Mouse (Mus musculus): ENCODE data around the gene Celf1. TPM values are rescaled to one million over a fixed set of nuclear protein-coding genes. Genes with fewer than 3 reads are reported as not detected.
"Not testable (repeated sequence)": the region's sequence is repeated elsewhere in the genome, so short reads cannot be mapped to it uniquely, and the experiment has no call there.

Celf1 gene
- polyA plus RNA-seq (2015; fragmentation: Nextera tagmentation; extraction: Ambion mirVana): 81.9 and 95.3 TPM in 2 replicates

- Histone ChIP-seq H3K9ac (ENCODE audit: low read depth, low read length) (peak within 1 kb of the TSS; percentile 95), H3K4me1 (ENCODE audit: control insufficient read depth, insufficient read depth, low read depth, low read length) (peaks cover 20% of the 10 kb centered on the region), H3K27ac (ENCODE audit: low read depth, low read length) (peak within 1 kb of the TSS; percentile 95), H3K4me2 (ENCODE audit: low read length) (peak within 1 kb of the TSS; percentile 75), H3K4me3 (ENCODE audit: low read length) (peak within 1 kb of the TSS; percentile 93), H3K36me3 (ENCODE audit: control insufficient read depth, insufficient read depth, low read length) (no peaks in the 10 kb centered on the region), H3K9me3 (ENCODE audit: control insufficient read depth, low read length) (no peaks in the 10 kb centered on the region), H3K27me3 (replicated peaks; ENCODE audit: control insufficient read depth, insufficient read depth, low read length) (no peaks in the 10 kb centered on the region)
- ATAC-seq: peak; percentile 96
- under 1% methylated on average over 90 of the region's 113 CpGs for WGBS
These were observed at the start of gene Celf1 for GRCm38 (mm10) chr2:90940233-90941229. Gene Celf1, plus strand, starts transcription at chr2:90940382.

GRCm38 (mm10) chr2:90893673-90894298, 46.4 kb upstream of the Celf1 start:
- Histone ChIP-seq H3K36me3 (ENCODE audit: control insufficient read depth, insufficient read depth, low read length) (peaks cover 8% of the 10 kb centered on the region; the same call in 1 of the 2 replicates), H3K27me3 (replicated peaks; ENCODE audit: control insufficient read depth, insufficient read depth, low read length) (no peaks in the 10 kb centered on the region), H3K9ac (ENCODE audit: low read depth, low read length) (no peak overlapping the region), H3K4me3 (ENCODE audit: low read length) (no peak overlapping the region), H3K4me1 (ENCODE audit: control insufficient read depth, insufficient read depth, low read depth, low read length) (peaks cover 20% of the 10 kb centered on the region), H3K4me2 (ENCODE audit: low read length) (no peak overlapping the region), H3K27ac (ENCODE audit: low read depth, low read length) (no peak overlapping the region), H3K9me3 (ENCODE audit: control insufficient read depth, low read length) (no peaks in the 10 kb centered on the region)
- no peak for ATAC-seq
- WGBS: 90% methylated on average over 6 of the region's 6 CpGs

- H3K4me3 ChIP-seq (ENCODE audit: low read length); H3K9ac ChIP-seq (ENCODE audit: low read depth, low read length); H3K9me3 ChIP-seq (ENCODE audit: control insufficient read depth, low read length); ATAC-seq; H3K27me3 ChIP-seq (replicated peaks; ENCODE audit: control insufficient read depth, insufficient read depth, low read length); H3K27ac ChIP-seq (ENCODE audit: low read depth, low read length); H3K4me2 ChIP-seq (ENCODE audit: low read length); H3K36me3 ChIP-seq (ENCODE audit: control insufficient read depth, insufficient read depth, low read length): not testable (repeated sequence)
- WGBS: 96% methylated on average over 3 of the region's 3 CpGs
- H3K4me1 ChIP-seq (ENCODE audit: control insufficient read depth, insufficient read depth, low read depth, low read length): peaks cover 16% of the 10 kb centered on the region
These were observed 45.9 kb upstream of the Celf1 start for GRCm38 (mm10) chr2:90894299-90894677.

GRCm38 (mm10) chr2:90903398-90903797, 36.8 kb upstream of the Celf1 start:
- peaks cover 24% of the 10 kb centered on the region for H3K4me1 ChIP-seq (ENCODE audit: control insufficient read depth, insufficient read depth, low read depth, low read length)
- H3K9me3 ChIP-seq (ENCODE audit: control insufficient read depth, low read length): no peaks in the 10 kb centered on the region
- peaks cover 5% of the 10 kb centered on the region for H3K36me3 ChIP-seq (ENCODE audit: control insufficient read depth, insufficient read depth, low read length)
- H3K4me3 ChIP-seq (ENCODE audit: low read length): peak overlapping the region; percentile 80
- 82% methylated on average over 2 of the region's 2 CpGs for WGBS
- H3K27ac ChIP-seq (ENCODE audit: low read depth, low read length): no peak overlapping the region
- no peak for ATAC-seq
- H3K9ac ChIP-seq (ENCODE audit: low read depth, low read length): peak overlapping the region; percentile 98
- H3K27me3 ChIP-seq (replicated peaks; ENCODE audit: control insufficient read depth, insufficient read depth, low read length): no peaks in the 10 kb centered on the region
- peak overlapping the region; percentile 57 for H3K4me2 ChIP-seq (ENCODE audit: low read length)

- H3K4me2 ChIP-seq (ENCODE audit: low read length): peak within 1 kb of the TSS; percentile 76
- ATAC-seq: peak; percentile 95
These were observed 35.9 kb upstream of the Celf1 start, which contains the start of the genes Kbtbd4 and Ndufs3 for GRCm38 (mm10) chr2:90904076-90904855. Gene Kbtbd4, plus strand, starts transcription at chr2:90904740. Gene Ndufs3, minus strand, starts transcription at chr2:90904827.

GRCm38 (mm10) chr2:90904856-90905224, 35.3 kb upstream of the Celf1 start:
- no peak; the same call in 1 of the 2 replicates for ATAC-seq
- 1% methylated on average over 20 of the region's 21 CpGs for WGBS

More at GRCm38 (mm10) chr2:90904076-90904855, 35.9 kb upstream of the Celf1 start, which contains the start of the genes Kbtbd4 and Ndufs3:
- under 1% methylated on average over 43 of the region's 43 CpGs for WGBS
- H3K9me3 ChIP-seq (ENCODE audit: control insufficient read depth, low read length): no peaks in the 10 kb centered on the region
- no peaks in the 10 kb centered on the region for H3K27me3 ChIP-seq (replicated peaks; ENCODE audit: control insufficient read depth, insufficient read depth, low read length)
- peaks cover 13% of the 10 kb centered on the region for H3K36me3 ChIP-seq (ENCODE audit: control insufficient read depth, insufficient read depth, low read length)
- H3K4me1 ChIP-seq (ENCODE audit: control insufficient read depth, insufficient read depth, low read depth, low read length): peaks cover 24% of the 10 kb centered on the region
- H3K9ac ChIP-seq (ENCODE audit: low read depth, low read length): peak within 1 kb of the TSS; percentile 98
- H3K4me3 ChIP-seq (ENCODE audit: low read length): peak within 1 kb of the TSS; percentile 80
- peak within 1 kb of the TSS; percentile 95 for H3K27ac ChIP-seq (ENCODE audit: low read depth, low read length)

GRCm38 (mm10) chr2:90906721-90907120, 33.5 kb upstream of the Celf1 start:
- no peak for ATAC-seq
- H3K4me2 ChIP-seq (ENCODE audit: low read length): no peak overlapping the region
- WGBS: 99% methylated on average over 2 of the region's 2 CpGs
- H3K4me3 ChIP-seq (ENCODE audit: low read length): no peak overlapping the region
- no peak overlapping the region for H3K27ac ChIP-seq (ENCODE audit: low read depth, low read length)
- H3K27me3 ChIP-seq (replicated peaks; ENCODE audit: control insufficient read depth, insufficient read depth, low read length): no peaks in the 10 kb centered on the region
- H3K9ac ChIP-seq (ENCODE audit: low read depth, low read length): no peak overlapping the region
- peaks cover 24% of the 10 kb centered on the region for H3K4me1 ChIP-seq (ENCODE audit: control insufficient read depth, insufficient read depth, low read depth, low read length)
- H3K36me3 ChIP-seq (ENCODE audit: control insufficient read depth, insufficient read depth, low read length): peaks cover 30% of the 10 kb centered on the region
- no peaks in the 10 kb centered on the region for H3K9me3 ChIP-seq (ENCODE audit: control insufficient read depth, low read length)

More at GRCm38 (mm10) chr2:90904856-90905224, 35.3 kb upstream of the Celf1 start:
- no peaks in the 10 kb centered on the region for H3K27me3 ChIP-seq (replicated peaks; ENCODE audit: control insufficient read depth, insufficient read depth, low read length)
- peak overlapping the region; percentile 76 for H3K4me2 ChIP-seq (ENCODE audit: low read length)
- peak overlapping the region; percentile 98 for H3K9ac ChIP-seq (ENCODE audit: low read depth, low read length)
- H3K9me3 ChIP-seq (ENCODE audit: control insufficient read depth, low read length): no peaks in the 10 kb centered on the region
- H3K27ac ChIP-seq (ENCODE audit: low read depth, low read length): peak overlapping the region; percentile 95
- peaks cover 24% of the 10 kb centered on the region for H3K4me1 ChIP-seq (ENCODE audit: control insufficient read depth, insufficient read depth, low read depth, low read length)
- peak overlapping the region; percentile 80 for H3K4me3 ChIP-seq (ENCODE audit: low read length)
- H3K36me3 ChIP-seq (ENCODE audit: control insufficient read depth, insufficient read depth, low read length): peaks cover 18% of the 10 kb centered on the region

GRCm38 (mm10) chr2:90910861-90911260, 29.3 kb upstream of the Celf1 start:
- no peaks in the 10 kb centered on the region for H3K9me3 ChIP-seq (ENCODE audit: control insufficient read depth, low read length)
- ATAC-seq: no peak
- peaks cover 33% of the 10 kb centered on the region for H3K36me3 ChIP-seq (ENCODE audit: control insufficient read depth, insufficient read depth, low read length)
- H3K27me3 ChIP-seq (replicated peaks; ENCODE audit: control insufficient read depth, insufficient read depth, low read length): no peaks in the 10 kb centered on the region
- H3K9ac ChIP-seq (ENCODE audit: low read depth, low read length): no peak overlapping the region
- peaks cover 13% of the 10 kb centered on the region for H3K4me1 ChIP-seq (ENCODE audit: control insufficient read depth, insufficient read depth, low read depth, low read length)
- H3K4me2 ChIP-seq (ENCODE audit: low read length): no peak overlapping the region
- WGBS: 86% methylated on average over 1 of the region's 1 CpGs
- no peak overlapping the region for H3K27ac ChIP-seq (ENCODE audit: low read depth, low read length)
- no peak overlapping the region for H3K4me3 ChIP-seq (ENCODE audit: low read length)

Measured in hindbrain, embryonic 16.5 days (tissue).